Mouse (Mus musculus) heart, embryonic 15.5 days (tissue): ENCODE results near the gene Crip3. TPM values are rescaled to one million over a fixed set of nuclear protein-coding genes. Genes with fewer than 3 reads are reported as not detected.

Experiments used
- ATAC-seq: fragments of 200-750 bp; cut with Nextera tagmentation; replicated peaks from 2 replicates; pipeline ENCODE4 v1.8.0; 2017; ENCODE audit warnings: low read depth, moderate TSS enrichment; ENCODE audit not compliant: insufficient number of reproducible peaks, insufficient read depth, low FRiP score
- H3K27ac ChIP-seq: fragments of 300-500 bp; sonication (generic); 2 replicates; pipeline ENCODE4 v1.5.1; 2015; ENCODE audit warnings: mild to moderate bottlenecking, inconsistent platforms
- H3K27me3 ChIP-seq: fragments of 300-500 bp; sonication (generic); 2 replicates; pipeline ENCODE4 v1.6.1; 2015; ENCODE audit warnings: inconsistent platforms
- H3K36me3 ChIP-seq: fragments of 300-500 bp; sonication (generic); 2 replicates; pipeline ENCODE4 v1.6.1; 2015; ENCODE audit warnings: mild to moderate bottlenecking, inconsistent platforms
- H3K4me1 ChIP-seq: fragments of 300-500 bp; sonication (generic); replicated peaks from 2 replicates; pipeline ENCODE4 v1.6.1; 2015; ENCODE audit warnings: inconsistent platforms
- H3K4me2 ChIP-seq: fragments of 300-500 bp; sonication (generic); 2 replicates; pipeline ENCODE4 v1.6.1; 2015; ENCODE audit warnings: inconsistent platforms, mild to moderate bottlenecking, moderate library complexity
- H3K4me3 ChIP-seq: fragments of 300-500 bp; sonication (generic); 2 replicates; pipeline ENCODE4 v1.5.1; 2015; ENCODE audit warnings: mild to moderate bottlenecking, inconsistent platforms
- H3K9ac ChIP-seq: fragments of 300-500 bp; sonication (generic); 2 replicates; pipeline ENCODE4 v1.6.1; 2015; ENCODE audit warnings: mild to moderate bottlenecking, inconsistent platforms
- H3K9me3 ChIP-seq: fragments of 300-500 bp; sonication (generic); replicated peaks from 2 replicates; pipeline ENCODE4 v1.6.1; 2016; ENCODE audit warnings: inconsistent platforms
- WGBS: fragments of 180-500 bp; shearing (Covaris S2); methylation state at CpG from one replicate; pipeline ENCODE4 v1.1.7; 2015; ENCODE audit warnings: mixed read lengths; 5-methylcytosine and 5-hydroxymethylcytosine counted together
- polyA plus RNA-seq: library from polyadenylated mRNA; unstranded; fragments of >200 nt; fragmentation: Nextera tagmentation; extraction: Ambion mirVana; gene quantifications from 2 replicates; pipeline ENCODE4 v1.2.1, GENCODE M21; 2015

Crip3 gene
- polyA plus RNA-seq, 1 experiment from 2014 or later = 3.5 TPM

GRCm38 (mm10) chr17:46457791-46458190 lies 29.1 kb downstream of the Crip3 start:
- Histone ChIP-seq H3K4me3 (no peak overlapping the region), H3K4me1 (peaks cover 61% of the 10 kb centered on the region), H3K9ac (no peak overlapping the region), H3K36me3 (no peaks in the 10 kb centered on the region), H3K27me3 (peaks cover 91% of the 10 kb centered on the region), H3K4me2 (peak overlapping the region; percentile 13; the same call in 1 of the 2 replicates), H3K27ac (peak overlapping the region; percentile 82), H3K9me3 (no peaks in the 10 kb centered on the region)
- 13% methylated on average over 10 of the region's 10 CpGs for WGBS
- no peak for ATAC-seq

GRCm38 (mm10) chr17:46458439-46458838 lies 29.7 kb downstream of the Crip3 start:
- Histone ChIP-seq H3K9me3 (no peaks in the 10 kb centered on the region), H3K27me3 (peaks cover 85% of the 10 kb centered on the region), H3K4me2 (peak overlapping the region; percentile 13; the same call in 1 of the 2 replicates), H3K4me1 (peaks cover 61% of the 10 kb centered on the region), H3K36me3 (no peaks in the 10 kb centered on the region), H3K9ac (no peak overlapping the region), H3K4me3 (no peak overlapping the region), H3K27ac (peak overlapping the region; percentile 82)
- ATAC-seq = peak; percentile 44; the same call in 1 of the 2 replicates
- WGBS = 16% methylated on average over 3 of the region's 3 CpGs

- Histone ChIP-seq H3K4me3 (peak overlapping the region; percentile 47), H3K27ac (no peak overlapping the region), H3K4me2 (peak overlapping the region; percentile 84), H3K9ac (peak overlapping the region; percentile 57), H3K4me1 (peaks cover 40% of the 10 kb centered on the region), H3K36me3 (no peaks in the 10 kb centered on the region), H3K27me3 (peaks cover 65% of the 10 kb centered on the region), H3K9me3 (no peaks in the 10 kb centered on the region)
- under 1% methylated on average over 32 of the region's 32 CpGs for WGBS
- ATAC-seq = no peak
Measured at GRCm38 (mm10) chr17:46460673-46461072, 31.9 kb downstream of the Crip3 start.

GRCm38 (mm10) chr17:46461347-46461746 lies 32.6 kb downstream of the Crip3 start:
- 17% methylated on average over 8 of the region's 8 CpGs for WGBS
- no peak overlapping the region for H3K27ac ChIP-seq
- peak overlapping the region; percentile 47 for H3K4me3 ChIP-seq
- H3K27me3 ChIP-seq = peaks cover 58% of the 10 kb centered on the region
- peak overlapping the region; percentile 84 for H3K4me2 ChIP-seq
- H3K36me3 ChIP-seq = no peaks in the 10 kb centered on the region
- H3K9ac ChIP-seq = peak overlapping the region; percentile 57
- H3K4me1 ChIP-seq = peaks cover 38% of the 10 kb centered on the region
- ATAC-seq = no peak
- H3K9me3 ChIP-seq = no peaks in the 10 kb centered on the region

GRCm38 (mm10) chr17:46462226-46462625 lies 33.5 kb downstream of the Crip3 start:
- ATAC-seq = peak; percentile 65
- Histone ChIP-seq H3K4me3 (no peak overlapping the region), H3K36me3 (no peaks in the 10 kb centered on the region), H3K9me3 (no peaks in the 10 kb centered on the region), H3K9ac (no peak overlapping the region), H3K4me1 (peaks cover 38% of the 10 kb centered on the region), H3K27ac (no peak overlapping the region), H3K27me3 (peaks cover 52% of the 10 kb centered on the region), H3K4me2 (no peak overlapping the region)
- WGBS = 40% methylated on average over 5 of the region's 5 CpGs

- WGBS = 76% methylated on average over 9 of the region's 9 CpGs
- H3K9ac ChIP-seq = no peak overlapping the region
- no peak for ATAC-seq
Measured at GRCm38 (mm10) chr17:46467830-46468229, 39.1 kb downstream of the Crip3 start.

GRCm38 (mm10) chr17:46476601-46477000 lies 47.9 kb downstream of the Crip3 start:
- Histone ChIP-seq H3K4me3 (no peak overlapping the region), H3K9me3 (no peaks in the 10 kb centered on the region), H3K27me3 (peaks cover 31% of the 10 kb centered on the region), H3K27ac (no peak overlapping the region), H3K4me1 (no peaks in the 10 kb centered on the region), H3K36me3 (no peaks in the 10 kb centered on the region), H3K4me2 (no peak overlapping the region), H3K9ac (no peak overlapping the region)
- 76% methylated on average over 8 of the region's 8 CpGs for WGBS
- ATAC-seq = no peak

More at GRCm38 (mm10) chr17:46467830-46468229, 39.1 kb downstream of the Crip3 start:
- H3K27ac ChIP-seq = no peak overlapping the region
- H3K27me3 ChIP-seq = peaks cover 11% of the 10 kb centered on the region
- no peak overlapping the region for H3K4me2 ChIP-seq
- peaks cover under 1% of the 10 kb centered on the region; the same call in 1 of the 2 replicates for H3K4me1 ChIP-seq
- no peaks in the 10 kb centered on the region for H3K9me3 ChIP-seq
- no peaks in the 10 kb centered on the region for H3K36me3 ChIP-seq
- H3K4me3 ChIP-seq = no peak overlapping the region

GRCm38 (mm10) chr17:46477286-46477685 lies 48.6 kb downstream of the Crip3 start:
- Histone ChIP-seq H3K36me3 (no peaks in the 10 kb centered on the region), H3K4me3 (no peak overlapping the region), H3K4me2 (no peak overlapping the region), H3K27ac (no peak overlapping the region), H3K4me1 (no peaks in the 10 kb centered on the region), H3K27me3 (peaks cover 31% of the 10 kb centered on the region), H3K9me3 (no peaks in the 10 kb centered on the region), H3K9ac (no peak overlapping the region)
- whole genome bisulfite sequencing = 80% methylated on average over 15 of the region's 15 CpGs
- no peak for ATAC-seq

Other genes starting within 250 kb of the Crip3 start
- 11.7 and 12.7 TPM in 2 replicates for gene Polh, start 226.3 kb upstream of the Crip3 start, polyA plus RNA-seq
- 15.1 and 22.0 TPM in 2 replicates for gene Xpo5, start 226.1 kb upstream of the Crip3 start, polyA plus RNA-seq
- 36.3 and 51.0 TPM in 2 replicates for gene Polr1c, start 180.9 kb upstream of the Crip3 start, polyA plus RNA-seq
- gene Yipf3, start 180.8 kb upstream of the Crip3 start, polyA plus RNA-seq = 72.1 and 97.8 TPM in 2 replicates
- gene Lrrc73, start 175.4 kb upstream of the Crip3 start, polyA plus RNA-seq = 0.47 and 0.94 TPM in 2 replicates
- 39.5 and 44.9 TPM in 2 replicates for gene Tjap1, start 145.9 kb upstream of the Crip3 start, polyA plus RNA-seq
- 0.49 and 1.7 TPM in 2 replicates for gene Dlk2, start 131.5 kb upstream of the Crip3 start, polyA plus RNA-seq
- gene Abcc10, start 100.6 kb upstream of the Crip3 start, polyA plus RNA-seq = 4.3 and 4.6 TPM in 2 replicates
- gene Zfp318, start 45.2 kb upstream of the Crip3 start, polyA plus RNA-seq = 6.4 and 6.5 TPM in 2 replicates
- gene Slc22a7, start 9.5 kb downstream of the Crip3 start, polyA plus RNA-seq = 0.25 and 0.74 TPM in 2 replicates
- 0.05 and 0.29 TPM in 2 replicates for gene Ttbk1, start 58.7 kb downstream of the Crip3 start, polyA plus RNA-seq
- 23.1 and 27.6 TPM in 2 replicates for gene Dnph1, start 67.8 kb downstream of the Crip3 start, polyA plus RNA-seq
- gene Cul9, start 117.5 kb downstream of the Crip3 start, polyA plus RNA-seq = 4.6 and 5.5 TPM in 2 replicates
- 8.7 and 14.6 TPM in 2 replicates for gene Srf, start 127.2 kb downstream of the Crip3 start, polyA plus RNA-seq
- 34.1 and 49.5 TPM in 2 replicates for gene Ptk7, start 200.6 kb downstream of the Crip3 start, polyA plus RNA-seq
- gene Klc4, start 217.1 kb downstream of the Crip3 start, polyA plus RNA-seq = 20.2 and 24.2 TPM in 2 replicates
- 94.3 and 102 TPM in 2 replicates for gene Mrpl2, start 217.3 kb downstream of the Crip3 start, polyA plus RNA-seq
- 32.8 and 44.9 TPM in 2 replicates for gene Cul7, start 221.4 kb downstream of the Crip3 start, polyA plus RNA-seq
- gene Rrp36, start 245.4 kb downstream of the Crip3 start, polyA plus RNA-seq = 33.2 and 39.7 TPM in 2 replicates
- 105 and 113 TPM in 2 replicates for gene Mea1, start 249.9 kb downstream of the Crip3 start, polyA plus RNA-seq